Mouse (Mus musculus) myocyte (in vitro differentiated cells): ENCODE data around the gene Anapc4. TPM values are rescaled to one million over a fixed set of nuclear protein-coding genes. Genes with fewer than 3 reads are reported as not detected.
A peak's percentile ranks its signal among the peaks of the same experiment; 100 is the strongest.

Source experiments
- H3K27me3 ChIP-seq: one replicate; pipeline ENCODE4 v1.6.1; 2011; ENCODE audit not compliant: control insufficient read depth, insufficient read depth, insufficient read length
- H3K36me3 ChIP-seq: one replicate; pipeline ENCODE4 v1.6.1; 2011; ENCODE audit not compliant: control insufficient read depth, insufficient read depth
- H3K4me2 ChIP-seq: one replicate; pipeline ENCODE4 v1.6.1; 2011; ENCODE audit warnings: low read depth, control low read depth
- H3K4me3 ChIP-seq: one replicate; pipeline ENCODE4 v1.5.1; 2011; ENCODE audit warnings: mild to moderate bottlenecking, control low read depth, moderate library complexity
- H3K79me2 ChIP-seq: one replicate; pipeline ENCODE4 v1.6.1; 2011; ENCODE audit not compliant: control insufficient read depth, insufficient read depth
- H3ac ChIP-seq: one replicate; pipeline ENCODE4 v1.6.1; 2011; ENCODE audit not compliant: control insufficient read depth, insufficient read length
- CEBPB ChIP-seq: IDR thresholded peaks from 2 replicates; pipeline ENCODE4 v1.6.1; 2011; ENCODE audit warnings: mild to moderate bottlenecking, moderate library complexity; ENCODE audit not compliant: poor library complexity, insufficient read depth, severe bottlenecking
- E2F4 ChIP-seq: IDR thresholded peaks from one replicate; pipeline ENCODE4 v1.6.1; 2011; ENCODE audit warnings: mild to moderate bottlenecking, control low read depth, moderate library complexity; ENCODE audit not compliant: insufficient read depth
- MAX ChIP-seq: IDR thresholded peaks from one replicate; pipeline ENCODE4 v1.6.1; 2011; ENCODE audit warnings: low read depth, mild to moderate bottlenecking, control low read depth
- MYOD1 ChIP-seq, 3 experiments: IDR thresholded peaks; one replicate each; pipeline ENCODE4 v1.6.1; 2011; ENCODE audit warnings: control low read depth in 2 of 3, low read depth in 2 of 3, mild to moderate bottlenecking in 2 of 3, moderate library complexity in 1 of 3; ENCODE audit not compliant: insufficient read length in 2 of 3, control insufficient read depth in 1 of 3
- MYOG ChIP-seq, 3 experiments: IDR thresholded peaks; one replicate each; pipeline ENCODE4 v1.6.1; 2011; ENCODE audit warnings: control low read depth in 2 of 3, low read depth in 2 of 3, mild to moderate bottlenecking in 2 of 3; ENCODE audit not compliant: insufficient read length in 2 of 3, control insufficient read depth in 1 of 3, insufficient read depth in 1 of 3
- POLR2A ChIP-seq: IDR thresholded peaks from one replicate; pipeline ENCODE4 v1.6.1; 2011; ENCODE audit warnings: low read depth, mild to moderate bottlenecking, control low read depth, moderate library complexity; ENCODE audit not compliant: insufficient read length
- POLR2AphosphoS2 ChIP-seq: IDR thresholded peaks from one replicate; pipeline ENCODE4 v1.6.1; 2011; ENCODE audit warnings: low read depth, control low read depth; ENCODE audit not compliant: insufficient read length
- REST ChIP-seq: IDR thresholded peaks from one replicate; pipeline ENCODE4 v1.6.1; 2011; ENCODE audit warnings: mild to moderate bottlenecking, control low read depth, moderate library complexity; ENCODE audit not compliant: insufficient read depth, insufficient read length
- SRF ChIP-seq: IDR thresholded peaks from one replicate; pipeline ENCODE4 v1.6.1; 2011; ENCODE audit warnings: low read depth; ENCODE audit not compliant: control insufficient read depth, insufficient read length
- TCF12 ChIP-seq: IDR thresholded peaks from one replicate; pipeline ENCODE4 v1.6.1; 2011; ENCODE audit warnings: mild to moderate bottlenecking, control low read depth; ENCODE audit not compliant: poor library complexity, insufficient read depth, severe bottlenecking
- TCF3 ChIP-seq: IDR thresholded peaks from one replicate; pipeline ENCODE4 v1.6.1; 2011; ENCODE audit warnings: low read depth, control low read depth; ENCODE audit not compliant: insufficient read length
- USF1 ChIP-seq: IDR thresholded peaks from one replicate; pipeline ENCODE4 v1.6.1; 2011; ENCODE audit warnings: low read depth, mild to moderate bottlenecking, control low read depth, moderate library complexity
- polyA plus RNA-seq: library from polyadenylated mRNA; unstranded; fragments of >200 nt; fragmentation: generic; extraction: Trizol; gene quantifications from one replicate; pipeline ENCODE4 v1.2.1, GENCODE M21; 2012; ENCODE audit warnings: missing spikeins

The Anapc4 gene
- polyA plus RNA-seq, 1 experiment, result 32.2 TPM

DNA sequence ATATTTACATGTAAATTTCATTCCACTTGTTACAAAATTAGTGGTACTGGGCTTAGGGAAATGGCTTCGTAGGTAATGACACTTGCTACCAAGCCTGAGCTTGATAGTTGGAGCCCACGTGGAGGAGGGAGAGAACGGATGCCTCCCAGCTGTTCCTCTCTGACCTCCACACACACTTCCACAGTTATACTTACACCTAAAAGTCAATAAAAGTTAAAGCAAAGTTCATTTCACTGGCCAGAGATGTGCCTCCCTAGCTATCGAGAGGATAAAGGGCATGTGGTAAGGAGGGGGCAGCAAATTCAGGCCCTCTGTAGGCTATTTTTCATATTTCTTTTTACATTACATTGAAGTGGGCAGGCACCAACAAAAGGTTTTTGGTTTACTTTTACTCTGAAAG is 5.9 kb upstream of the Anapc4 start:
- Histone ChIP-seq H3K36me3 (peaks cover 6% of the 10 kb centered on the region), H3K79me2 (no peaks in the 10 kb centered on the region), H3K27me3 (no peaks in the 10 kb centered on the region), H3K4me3 (no peak overlapping the region), H3K4me2 (no peak overlapping the region), H3ac (no peak overlapping the region)
- TF ChIP-seq USF1 (no peak), E2F4 (no peak), SRF (no peak), CEBPB (no peak), POLR2AphosphoS2 (no peak), TCF3 (no peak), TCF12 (no peak), MYOD1 (IDR thresholded peaks at IDR 0.05; ENCODE audit: control insufficient read depth in 1 of 3, insufficient read length in 2 of 3, low read depth in 2 of 3) (no peak), MAX (no peak), REST (no peak), MYOG (IDR thresholded peaks at IDR 0.05; ENCODE audit: control insufficient read depth in 1 of 3, insufficient read depth in 1 of 3, insufficient read length in 2 of 3, low read depth in 2 of 3) (no peak), POLR2A (no peak)

DNA sequence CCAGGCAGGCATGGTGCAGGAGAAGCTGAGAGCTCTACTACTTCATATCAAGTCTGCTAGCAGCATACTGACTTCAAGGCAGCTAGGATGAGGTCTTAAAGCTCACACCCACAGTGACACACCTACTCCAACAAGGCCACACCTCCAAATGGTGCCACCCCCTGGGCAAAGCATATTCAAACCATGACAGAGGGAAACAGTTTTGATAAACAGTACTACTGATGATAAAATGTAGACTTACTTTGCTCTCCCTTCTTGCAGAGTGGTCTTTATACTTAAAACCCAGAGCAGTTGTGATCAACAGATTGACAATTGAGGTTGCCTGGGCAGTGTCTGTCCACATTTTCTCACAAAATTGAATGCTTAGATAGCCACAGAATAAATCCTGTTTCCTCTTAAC is 807 bp upstream of the Anapc4 start:
- no peak for TF ChIP-seq MAX
- TF ChIP-seq E2F4, result no peak
- no peak for TF ChIP-seq POLR2AphosphoS2
- no peak for TF ChIP-seq TCF12
- no peak for TF ChIP-seq TCF3
- no peak for TF ChIP-seq MYOD1 (IDR thresholded peaks at IDR 0.05; ENCODE audit: control insufficient read depth in 1 of 3, insufficient read length in 2 of 3, low read depth in 2 of 3)
- TF ChIP-seq USF1, result no peak
- no peak for TF ChIP-seq MYOG (IDR thresholded peaks at IDR 0.05; ENCODE audit: control insufficient read depth in 1 of 3, insufficient read depth in 1 of 3, insufficient read length in 2 of 3, low read depth in 2 of 3)

GRCm38 (mm10) chr5:52834386-52834785 is 574 bp downstream of the Anapc4 start:
- Histone ChIP-seq H3K79me2 (peaks cover 32% of the 10 kb centered on the region), H3K4me2 (peak overlapping the region; percentile 70), H3K4me3 (peak overlapping the region; percentile 64), H3K36me3 (peaks cover 21% of the 10 kb centered on the region), H3ac (peak overlapping the region; percentile 3), H3K27me3 (no peaks in the 10 kb centered on the region)
- TF ChIP-seq SRF, result no peak
- TF ChIP-seq MAX, result no peak
- no peak for TF ChIP-seq USF1
- TF ChIP-seq REST, result no peak
- no peak for TF ChIP-seq E2F4
- TF ChIP-seq POLR2A, result no peak
- TF ChIP-seq POLR2AphosphoS2, result no peak
- TF ChIP-seq CEBPB, result no peak
- no peak for TF ChIP-seq MYOD1 (IDR thresholded peaks at IDR 0.05; ENCODE audit: control insufficient read depth in 1 of 3, insufficient read length in 2 of 3, low read depth in 2 of 3)
- TF ChIP-seq TCF3, result no peak
- TF ChIP-seq TCF12, result no peak
- TF ChIP-seq MYOG (IDR thresholded peaks at IDR 0.05; ENCODE audit: control insufficient read depth in 1 of 3, insufficient read depth in 1 of 3, insufficient read length in 2 of 3, low read depth in 2 of 3), result no peak

More for the DNA sequence above, 807 bp upstream of the Anapc4 start:
- Histone ChIP-seq H3K27me3 (no peaks in the 10 kb centered on the region), H3K4me2 (peak overlapping the region; percentile 86), H3K4me3 (peak overlapping the region; percentile 64), H3ac (no peak overlapping the region), H3K79me2 (peaks cover 32% of the 10 kb centered on the region), H3K36me3 (peaks cover 14% of the 10 kb centered on the region)

GRCm38 (mm10) chr5:52844319-52844718 is 10.5 kb downstream of the Anapc4 start:
- no peak overlapping the region for H3K4me2 ChIP-seq
- no peak for TF ChIP-seq TCF3
- no peak overlapping the region for H3ac ChIP-seq
- H3K27me3 ChIP-seq, result no peaks in the 10 kb centered on the region
- no peaks in the 10 kb centered on the region for H3K79me2 ChIP-seq
- H3K36me3 ChIP-seq, result peaks cover 56% of the 10 kb centered on the region
- no peak overlapping the region for H3K4me3 ChIP-seq

DNA sequence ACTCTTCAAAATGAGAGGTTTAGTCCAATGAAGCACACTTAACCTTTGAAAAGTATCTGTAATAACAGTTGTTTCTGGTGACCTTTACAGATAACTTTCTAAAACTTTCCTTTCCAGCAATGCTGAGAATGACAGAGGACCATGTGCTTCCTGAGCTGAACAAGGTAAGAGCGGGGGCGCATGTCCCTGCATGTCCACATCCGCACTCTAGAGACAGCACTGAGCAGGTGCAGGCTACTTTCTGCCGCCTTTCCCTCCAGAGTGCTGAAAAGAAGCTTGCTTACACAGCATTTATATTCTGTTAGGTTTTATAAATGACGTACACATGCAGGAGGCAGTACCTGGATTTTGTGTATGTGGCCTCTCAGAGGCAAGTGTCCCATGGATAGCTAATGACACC is 21.9 kb downstream of the Anapc4 start:
- H3K79me2 ChIP-seq, result no peaks in the 10 kb centered on the region
- no peak for TF ChIP-seq TCF3
- H3K36me3 ChIP-seq, result peaks cover 36% of the 10 kb centered on the region
- H3ac ChIP-seq, result no peak overlapping the region
- H3K4me3 ChIP-seq, result no peak overlapping the region
- H3K27me3 ChIP-seq, result no peaks in the 10 kb centered on the region
- no peak overlapping the region for H3K4me2 ChIP-seq

GRCm38 (mm10) chr5:52864446-52864845 is 30.6 kb downstream of the Anapc4 start:
- TF ChIP-seq SRF (no peak), POLR2AphosphoS2 (no peak), TCF3 (no peak), REST (no peak), CEBPB (no peak), POLR2A (no peak), MAX (no peak), USF1 (no peak), E2F4 (no peak), TCF12 (no peak)
- Histone ChIP-seq H3K4me2 (no peak overlapping the region), H3K36me3 (peaks cover 62% of the 10 kb centered on the region), H3K27me3 (no peaks in the 10 kb centered on the region), H3K79me2 (no peaks in the 10 kb centered on the region), H3K4me3 (no peak overlapping the region), H3ac (no peak overlapping the region)
